In the genomic region with DNA sequence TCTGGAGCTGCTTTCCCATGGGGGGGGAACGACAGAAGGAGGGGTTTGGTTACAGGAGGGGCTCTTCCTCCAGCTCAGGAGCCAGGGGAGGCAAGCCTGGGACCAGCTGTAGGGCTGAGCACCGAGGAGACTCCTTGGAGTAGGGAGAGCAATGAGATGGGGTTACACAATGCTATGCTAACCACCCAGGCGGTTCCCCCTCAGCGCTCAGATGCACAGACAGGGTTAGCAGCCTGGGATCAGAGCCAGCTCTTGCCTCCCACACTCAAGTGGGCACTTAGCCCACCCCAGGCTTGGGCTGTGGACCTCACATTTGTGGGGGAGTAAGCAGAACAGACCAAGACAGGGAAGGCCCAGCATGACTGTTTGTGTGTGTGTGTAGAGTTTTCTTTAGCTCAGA, we compare ENCODE assay signal across 9 mouse cellular contexts. TPM values are rescaled to one million over a fixed set of nuclear protein-coding genes. Genes with fewer than 3 reads are reported as not detected.
DNase-seq lines count a peak whose midpoint lies in the region; ATAC-seq and TF ChIP-seq lines count a peak whose summit lies in the region.
"Had no signal": no experiment of that assay in that cellular context is flagged by ENCODE, and none has a peak within 500 bp of the region (broad histone marks: within the 10 kb centered on the region; RNA-seq: fewer than 3 reads in every experiment).

No protein-coding gene starts in this region.

- no peak overlapping the region for H3K27ac ChIP-seq in midbrain, postnatal 0 days (ENCODE audit: low read depth, low read length)
- H3K27ac ChIP-seq: liver, embryonic 15.5 days had no signal

- H3K4me2 ChIP-seq in midbrain, postnatal 0 days (ENCODE audit: low read depth, low read length, poor library complexity, severe bottlenecking): no peak overlapping the region
- H3K4me2 ChIP-seq: liver, embryonic 15.5 days had no signal

- peak; percentile 48 for DNase-seq in gastrocnemius, postnatal 10 days
- DNase-seq in gastrocnemius, postnatal 25 days: no peak
- DNase-seq in Muller cell, postnatal 12 days (ENCODE audit: inconsistent ontology term): peak; percentile 65
- peak; percentile 14 for DNase-seq in gastrocnemius, postnatal 36 days
- DNase-seq in layer of hippocampus, adult 18-20 months (ENCODE audit: low spot score in 2 of 2): peak; percentile 64 to 70
- peak; percentile 70 for DNase-seq in midbrain, postnatal 0 days (ENCODE audit: low spot score)
- DNase-seq in T-cell, adult 2 months (ENCODE audit: low spot score): no peak
- no peak for DNase-seq in embryo, embryonic 10 days (ENCODE audit: low spot score)

- intact Hi-C loops in gastrocnemius, postnatal 36 days (cut with DNase I): no loop called here

- no peaks in the 10 kb centered on the region for H3K9me3 ChIP-seq in midbrain, postnatal 0 days (ENCODE audit: low read length)
- H3K9me3 ChIP-seq: liver, embryonic 15.5 days had no signal

- no peaks in the 10 kb centered on the region for H3K4me1 ChIP-seq in midbrain, postnatal 0 days (ENCODE audit: insufficient read depth, low read length)

- no peaks in the 10 kb centered on the region for H3K36me3 ChIP-seq in midbrain, postnatal 0 days (ENCODE audit: insufficient read depth, low read length)
- H3K36me3 ChIP-seq: liver, embryonic 15.5 days had no signal

- no peak overlapping the region for H3K4me3 ChIP-seq in midbrain, postnatal 0 days (ENCODE audit: low read depth, low read length)
- H3K4me3 ChIP-seq: liver, embryonic 15.5 days had no signal

- no peak for TF ChIP-seq CTCF in midbrain, postnatal 0 days (IDR thresholded peaks at IDR 0.05)

- H3K27me3 ChIP-seq in midbrain, postnatal 0 days (ENCODE audit: insufficient read depth, low read length): no peaks in the 10 kb centered on the region

- WGBS in midbrain, postnatal 0 days: 65% methylated on average over 4 of the region's 4 CpGs

- ATAC-seq in midbrain, postnatal 0 days (ENCODE audit: low FRiP score): peak; percentile 33; the same call in 1 of the 2 replicates

- H3K9ac ChIP-seq in midbrain, postnatal 0 days (replicated peaks; ENCODE audit: low read length, poor library complexity, severe bottlenecking): no peak overlapping the region
- H3K9ac ChIP-seq: liver, embryonic 15.5 days had no signal

RNA-seq across cellular contexts. Expression of a gene that starts 9.3 kb away (rescaled TPM):
- 1 to 10 TPM; 7.5 to 8.7 TPM for total RNA-seq in gastrocnemius, postnatal 10 days (2021)
- 1 to 10 TPM; 6.0 to 6.1 TPM for total RNA-seq in gastrocnemius, postnatal 25 days (2021)
- 1 to 10 TPM; 6.0 to 8.1 TPM for total RNA-seq in gastrocnemius, postnatal 36 days (2021)
- 1 to 10 TPM; 5.2 to 5.7 TPM for total RNA-seq in layer of hippocampus, adult 18-20 months (2021)
- total RNA-seq in midbrain, postnatal 0 days (2014; rRNA removed): 3.1 and 4.1 TPM in 2 replicates
- 0.36 and 0.44 TPM in 2 replicates for polyA plus RNA-seq in midbrain, postnatal 0 days (2015; fragmentation: Nextera tagmentation; extraction: Ambion mirVana)

RNA-seq across cellular contexts. Expression of a gene that starts 10.2 kb away (rescaled TPM):
- total RNA-seq in gastrocnemius, postnatal 10 days (2021): 100 to 1,000 TPM; 133 to 183 TPM
- total RNA-seq in gastrocnemius, postnatal 25 days (2021): 10 to 100 TPM; 63.7 to 67.7 TPM
- total RNA-seq in gastrocnemius, postnatal 36 days (2021): 10 to 100 TPM; 54.4 to 63.2 TPM
- total RNA-seq in layer of hippocampus, adult 18-20 months (2021): 100 to 1,000 TPM; 434 to 437 TPM
- total RNA-seq in midbrain, postnatal 0 days (2014; rRNA removed): 391 and 398 TPM in 2 replicates
- polyA plus RNA-seq in midbrain, postnatal 0 days (2015; fragmentation: Nextera tagmentation; extraction: Ambion mirVana): 261 and 274 TPM in 2 replicates

RNA-seq across cellular contexts. Expression of a gene that starts 18.9 kb away (rescaled TPM):
- 100 to 1,000 TPM; 197 to 292 TPM for total RNA-seq in gastrocnemius, postnatal 10 days (2021)
- 100 to 1,000 TPM; 137 to 627 TPM for total RNA-seq in gastrocnemius, postnatal 25 days (2021)
- total RNA-seq in gastrocnemius, postnatal 36 days (2021): 100 to 1,000 TPM; 121 to 774 TPM
- 1 to 10 TPM; 2.0 to 3.5 TPM for total RNA-seq in layer of hippocampus, adult 18-20 months (2021)
- 1.9 and 7.4 TPM in 2 replicates for total RNA-seq in midbrain, postnatal 0 days (2014; rRNA removed)
- polyA plus RNA-seq in midbrain, postnatal 0 days (2015; fragmentation: Nextera tagmentation; extraction: Ambion mirVana): 4.6 and 4.8 TPM in 2 replicates

RNA-seq across cellular contexts. Expression of a gene that starts 24.1 kb away (rescaled TPM):
- 1 to 10 TPM; 6.2 to 6.7 TPM for total RNA-seq in gastrocnemius, postnatal 10 days (2021)
- total RNA-seq in gastrocnemius, postnatal 25 days (2021): 1 to 10 TPM; 5.2 to 6.3 TPM
- 1 to 10 TPM; 6.8 to 8.6 TPM for total RNA-seq in gastrocnemius, postnatal 36 days (2021)
- 1 to 10 TPM; 3.7 to 3.8 TPM for total RNA-seq in layer of hippocampus, adult 18-20 months (2021)
- 4.4 and 6.6 TPM in 2 replicates for total RNA-seq in midbrain, postnatal 0 days (2014; rRNA removed)
- 8.7 and 10.2 TPM in 2 replicates for polyA plus RNA-seq in midbrain, postnatal 0 days (2015; fragmentation: Nextera tagmentation; extraction: Ambion mirVana)

RNA-seq across cellular contexts. Expression of a gene that starts 24.3 kb away (rescaled TPM):
- total RNA-seq in gastrocnemius, postnatal 10 days (2021): 10 to 100 TPM; 40.1 to 44.6 TPM
- 10 to 100 TPM; 41.2 to 43.0 TPM for total RNA-seq in gastrocnemius, postnatal 25 days (2021)
- total RNA-seq in gastrocnemius, postnatal 36 days (2021): 10 to 100 TPM; 41.5 to 43.2 TPM
- 100 to 1,000 TPM; 137 to 140 TPM for total RNA-seq in layer of hippocampus, adult 18-20 months (2021)
- 103 and 128 TPM in 2 replicates for total RNA-seq in midbrain, postnatal 0 days (2014; rRNA removed)
- 112 and 116 TPM in 2 replicates for polyA plus RNA-seq in midbrain, postnatal 0 days (2015; fragmentation: Nextera tagmentation; extraction: Ambion mirVana)

Comparison
In these comparisons a context has a peak if more than half of its experiments do, and no peak if none do; other contexts are left out.
1. DNase-seq: peak in gastrocnemius, postnatal 10 days (single experiment), Muller cell, postnatal 12 days (single experiment), gastrocnemius, postnatal 36 days (2 of 2), layer of hippocampus, adult 18-20 months (2 of 2) and midbrain, postnatal 0 days (single experiment); none in gastrocnemius, postnatal 25 days (single experiment), T-cell, adult 2 months (single experiment) and embryo, embryonic 10 days (single experiment).
2. RNA of a gene that starts 18.9 kb away (total RNA-seq): 121 to 774 TPM in gastrocnemius, postnatal 36 days, 137 to 627 TPM in gastrocnemius, postnatal 25 days and 197 to 292 TPM in gastrocnemius, postnatal 10 days; 1.9 to 7.4 TPM in midbrain, postnatal 0 days and 2.0 to 3.5 TPM in layer of hippocampus, adult 18-20 months; every median in the first group is over 10 times any median in the second.